Mouse (Mus musculus) midbrain, embryonic 10.5 days (tissue): ENCODE data around the gene Syngr3. TPM values are rescaled to one million over a fixed set of nuclear protein-coding genes. Genes with fewer than 3 reads are reported as not detected.

Experiments
- DNase-seq: peaks from one replicate; pipeline ENCODE4 v3.0.0-alpha.2; 2017; ENCODE audit warnings: low spot score
- H3K27ac ChIP-seq: fragments of 300-500 bp; sonication (generic); replicated peaks from 2 replicates; pipeline ENCODE4 v1.5.1; 2016; ENCODE audit warnings: mild to moderate bottlenecking
- H3K27me3 ChIP-seq: fragments of 300-500 bp; sonication (generic); 2 replicates; pipeline ENCODE4 v1.6.1; 2016; ENCODE audit warnings: low read depth, mild to moderate bottlenecking; ENCODE audit not compliant: poor library complexity, severe bottlenecking
- H3K36me3 ChIP-seq: fragments of 300-500 bp; sonication (generic); 2 replicates; pipeline ENCODE4 v1.6.1; 2016; ENCODE audit warnings: mild to moderate bottlenecking, moderate library complexity
- H3K4me1 ChIP-seq: fragments of 300-500 bp; sonication (generic); 2 replicates; pipeline ENCODE4 v1.6.1; 2016
- H3K4me3 ChIP-seq: fragments of 300-500 bp; sonication (generic); 2 replicates; pipeline ENCODE4 v1.5.1; 2016; ENCODE audit warnings: mild to moderate bottlenecking, moderate library complexity
- H3K9me3 ChIP-seq: fragments of 300-500 bp; sonication (generic); replicated peaks from 2 replicates; pipeline ENCODE4 v1.6.1; 2016; ENCODE audit warnings: mild to moderate bottlenecking
- WGBS: fragments of 180-500 bp; shearing (Covaris S2); methylation state at CpG from one replicate; pipeline ENCODE4 v1.1.7; 2016; 5-methylcytosine and 5-hydroxymethylcytosine counted together
- polyA plus RNA-seq: library from polyadenylated mRNA; unstranded; fragments of >200 nt; fragmentation: Nextera tagmentation; extraction: Ambion mirVana; gene quantifications from 2 replicates; pipeline ENCODE4 v1.2.1, GENCODE M21; 2016

Gene Syngr3
- polyA plus RNA-seq, 1 experiment from 2014 or later, result 10.3 TPM

GRCm38 (mm10) chr17:24645916-24646315, 43.8 kb downstream of the Syngr3 start:
- Histone ChIP-seq H3K4me1 (peaks cover 46% of the 10 kb centered on the region), H3K27me3 (peaks cover 35% of the 10 kb centered on the region), H3K9me3 (no peaks in the 10 kb centered on the region), H3K36me3 (0 out of 2 replicates have a peak, but pooled peaks cover under 1% of the 10 kb centered on the region), H3K27ac (peak overlapping the region; percentile 72; the same call in 1 of the 2 replicates), H3K4me3 (0 out of 2 replicates have a peak overlapping the region, but pooled peaks have one; percentile 21)
- WGBS, result 83% methylated on average over 3 of the region's 3 CpGs
- no peak for DNase-seq

GRCm38 (mm10) chr17:24644875-24645721, 44.7 kb downstream of the Syngr3 start:
- peaks cover 27% of the 10 kb centered on the region for H3K27me3 ChIP-seq
- H3K36me3 ChIP-seq, result peaks cover 9% of the 10 kb centered on the region; the same call in 1 of the 2 replicates
- DNase-seq, result no peak
- H3K9me3 ChIP-seq, result no peaks in the 10 kb centered on the region
- 88% methylated on average over 9 of the region's 9 CpGs for WGBS
- peaks cover 41% of the 10 kb centered on the region for H3K4me1 ChIP-seq
- H3K4me3 ChIP-seq, result 0 out of 2 replicates have a peak overlapping the region, but pooled peaks have one; percentile 21
- peak overlapping the region; percentile 72 for H3K27ac ChIP-seq

- Histone ChIP-seq H3K4me1 (peaks cover 32% of the 10 kb centered on the region), H3K4me3 (no peak overlapping the region), H3K27ac (peak overlapping the region; percentile 72), H3K27me3 (peaks cover 18% of the 10 kb centered on the region), H3K36me3 (peaks cover 13% of the 10 kb centered on the region; the same call in 1 of the 2 replicates), H3K9me3 (no peaks in the 10 kb centered on the region)
- no peak for DNase-seq
- WGBS, result 40% methylated on average over 7 of the region's 7 CpGs
These were observed 45.6 kb downstream of the Syngr3 start for GRCm38 (mm10) chr17:24644030-24644715.

- 75% methylated on average over 6 of the region's 6 CpGs for WGBS
- no peak overlapping the region for H3K4me3 ChIP-seq
- peak overlapping the region; percentile 43 for H3K27ac ChIP-seq
- H3K9me3 ChIP-seq, result no peaks in the 10 kb centered on the region
- peaks cover 28% of the 10 kb centered on the region for H3K4me1 ChIP-seq
- H3K36me3 ChIP-seq, result peaks cover 25% of the 10 kb centered on the region; the same call in 1 of the 2 replicates
- DNase-seq, result no peak
- H3K27me3 ChIP-seq, result peaks cover 5% of the 10 kb centered on the region; the same call in 1 of the 2 replicates
These were observed 46.9 kb downstream of the Syngr3 start for GRCm38 (mm10) chr17:24642791-24643343.

GRCm38 (mm10) chr17:24641944-24642343, 47.8 kb downstream of the Syngr3 start:
- Histone ChIP-seq H3K4me1 (peaks cover 29% of the 10 kb centered on the region), H3K36me3 (peaks cover 25% of the 10 kb centered on the region; the same call in 1 of the 2 replicates), H3K27me3 (no peaks in the 10 kb centered on the region; the same call in 1 of the 2 replicates), H3K27ac (0 out of 2 replicates have a peak overlapping the region, but pooled peaks have one; percentile 13), H3K4me3 (no peak overlapping the region; the same call in 1 of the 2 replicates), H3K9me3 (no peaks in the 10 kb centered on the region)
- 91% methylated on average over 14 of the region's 14 CpGs for WGBS
- DNase-seq, result no peak

GRCm38 (mm10) chr17:24640581-24640980, 49.2 kb downstream of the Syngr3 start:
- Histone ChIP-seq H3K4me1 (peaks cover 34% of the 10 kb centered on the region), H3K9me3 (no peaks in the 10 kb centered on the region), H3K27me3 (no peaks in the 10 kb centered on the region), H3K4me3 (no peak overlapping the region), H3K36me3 (peaks cover 25% of the 10 kb centered on the region; the same call in 1 of the 2 replicates), H3K27ac (no peak overlapping the region)
- 96% methylated on average over 15 of the region's 15 CpGs for WGBS
- no peak for DNase-seq

- 94% methylated on average over 7 of the region's 7 CpGs for WGBS
- no peak for DNase-seq
- Histone ChIP-seq H3K27ac (no peak overlapping the region; the same call in 1 of the 2 replicates), H3K4me1 (peaks cover 32% of the 10 kb centered on the region), H3K4me3 (no peak overlapping the region), H3K27me3 (no peaks in the 10 kb centered on the region), H3K9me3 (no peaks in the 10 kb centered on the region), H3K36me3 (peaks cover 25% of the 10 kb centered on the region; the same call in 1 of the 2 replicates)
These were observed 49.6 kb downstream of the Syngr3 start for GRCm38 (mm10) chr17:24640119-24640518.

- no peaks in the 10 kb centered on the region for H3K27me3 ChIP-seq
- H3K9me3 ChIP-seq, result no peaks in the 10 kb centered on the region
- H3K27ac ChIP-seq, result peak overlapping the region; percentile 47
- 81% methylated on average over 5 of the region's 5 CpGs for WGBS
- H3K36me3 ChIP-seq, result peaks cover 25% of the 10 kb centered on the region; the same call in 1 of the 2 replicates
- H3K4me1 ChIP-seq, result peaks cover 26% of the 10 kb centered on the region
- peak; percentile 30 for DNase-seq
- H3K4me3 ChIP-seq, result no peak overlapping the region
These were observed 50.2 kb downstream of the Syngr3 start for GRCm38 (mm10) chr17:24639571-24639988.

- 79% methylated on average over 9 of the region's 9 CpGs for WGBS
- Histone ChIP-seq H3K9me3 (no peaks in the 10 kb centered on the region), H3K27me3 (no peaks in the 10 kb centered on the region), H3K27ac (0 out of 2 replicates have a peak overlapping the region, but pooled peaks have one; percentile 47), H3K4me1 (peaks cover 19% of the 10 kb centered on the region), H3K4me3 (no peak overlapping the region), H3K36me3 (peaks cover 25% of the 10 kb centered on the region; the same call in 1 of the 2 replicates)
- no peak for DNase-seq
These were observed 50.9 kb downstream of the Syngr3 start for GRCm38 (mm10) chr17:24638840-24639239.

GRCm38 (mm10) chr17:24638214-24638613, 51.5 kb downstream of the Syngr3 start:
- Histone ChIP-seq H3K36me3 (peaks cover 25% of the 10 kb centered on the region; the same call in 1 of the 2 replicates), H3K9me3 (no peaks in the 10 kb centered on the region), H3K4me1 (peaks cover 19% of the 10 kb centered on the region), H3K4me3 (no peak overlapping the region), H3K27me3 (no peaks in the 10 kb centered on the region), H3K27ac (no peak overlapping the region)
- DNase-seq, result no peak
- WGBS, result 90% methylated on average over 4 of the region's 4 CpGs

GRCm38 (mm10) chr17:24636781-24637481, 52.8 kb downstream of the Syngr3 start:
- Histone ChIP-seq H3K27ac (no peak overlapping the region), H3K36me3 (peaks cover 25% of the 10 kb centered on the region; the same call in 1 of the 2 replicates), H3K27me3 (no peaks in the 10 kb centered on the region), H3K9me3 (no peaks in the 10 kb centered on the region), H3K4me1 (peaks cover 21% of the 10 kb centered on the region), H3K4me3 (no peak overlapping the region)
- 61% methylated on average over 5 of the region's 5 CpGs for WGBS
- DNase-seq, result no peak

- no peaks in the 10 kb centered on the region for H3K9me3 ChIP-seq
- no peak for DNase-seq
- H3K4me1 ChIP-seq, result peaks cover 27% of the 10 kb centered on the region
- peaks cover 26% of the 10 kb centered on the region for H3K36me3 ChIP-seq
- no peak overlapping the region for H3K27ac ChIP-seq
- WGBS, result 94% methylated on average over 5 of the region's 5 CpGs
- no peaks in the 10 kb centered on the region for H3K27me3 ChIP-seq
- H3K4me3 ChIP-seq, result no peak overlapping the region
These were observed 54.1 kb downstream of the Syngr3 start for GRCm38 (mm10) chr17:24635694-24636093.
